Mouse (Mus musculus) E14TG2a.4 (cell line): ENCODE measurements around the gene Kcnh6.

Experiments used
- CTCF ChIP-seq: conservative IDR thresholded peaks from 2 replicates; pipeline ENCODE4 v1.5.1; 2014; ENCODE audit warnings: low read length
- POU5F1 ChIP-seq: IDR thresholded peaks from 2 replicates; pipeline ENCODE4 v1.6.1; 2014; ENCODE audit warnings: low read length, borderline replicate concordance

GRCm38 (mm10) chr11:106036548-106037417 is 28.9 kb downstream of the Kcnh6 start, which contains the start of gene Dcaf7:
- TF ChIP-seq CTCF = no peak
- TF ChIP-seq POU5F1 = no peak
